Mouse (Mus musculus) neural tube, embryonic 14.5 days (tissue): ENCODE data around the gene Adap1. TPM values are rescaled to one million over a fixed set of nuclear protein-coding genes. Genes with fewer than 3 reads are reported as not detected.

Source experiments
- ATAC-seq: fragments of 200-750 bp; cut with Nextera tagmentation; 2 replicates; pipeline ENCODE4 v1.8.0; 2017; ENCODE audit warnings: low read depth, mild to moderate bottlenecking, moderate TSS enrichment, moderate library complexity
- H3K27ac ChIP-seq: fragments of 300-500 bp; sonication (generic); 2 replicates; pipeline ENCODE4 v1.5.1; 2014; ENCODE audit warnings: low read depth, mild to moderate bottlenecking, control low read depth, low read length, moderate library complexity, mixed read lengths
- H3K27me3 ChIP-seq: fragments of 300-500 bp; sonication (generic); 2 replicates; pipeline ENCODE4 v1.6.1; 2014; ENCODE audit warnings: low read length; ENCODE audit not compliant: control insufficient read depth, insufficient read depth
- H3K36me3 ChIP-seq: fragments of 300-500 bp; sonication (generic); 2 replicates; pipeline ENCODE4 v1.6.1; 2014; ENCODE audit warnings: low read length, mixed read lengths; ENCODE audit not compliant: control insufficient read depth, insufficient read depth
- H3K4me1 ChIP-seq: fragments of 300-500 bp; sonication (generic); 2 replicates; pipeline ENCODE4 v1.6.1; 2014; ENCODE audit warnings: low read length; ENCODE audit not compliant: control insufficient read depth, insufficient read depth
- H3K4me2 ChIP-seq: fragments of 300-500 bp; sonication (generic); 2 replicates; pipeline ENCODE4 v1.6.1; 2014; ENCODE audit warnings: mild to moderate bottlenecking, low read depth, low read length, control low read depth
- H3K4me3 ChIP-seq: fragments of 300-500 bp; sonication (generic); 2 replicates; pipeline ENCODE4 v1.5.1; 2014; ENCODE audit warnings: low read depth, low read length, control low read depth, mixed read lengths
- H3K9ac ChIP-seq: fragments of 300-500 bp; sonication (generic); replicated peaks from 2 replicates; pipeline ENCODE4 v1.6.1; 2014; ENCODE audit warnings: low read depth, mild to moderate bottlenecking, control low read depth, low read length, mixed read lengths
- H3K9me3 ChIP-seq: fragments of 300-500 bp; sonication (generic); 2 replicates; pipeline ENCODE4 v1.6.1; 2016; ENCODE audit warnings: low read length; ENCODE audit not compliant: control insufficient read depth
- whole genome bisulfite sequencing: fragments of 180-500 bp; shearing (Covaris S2); extraction: QIAGEN DNeasy Blood & Tissue Kit; methylation state at CpG from one replicate; pipeline ENCODE4 v1.1.7; 2014; 5-methylcytosine and 5-hydroxymethylcytosine counted together
- polyA plus RNA-seq: library from polyadenylated mRNA; unstranded; fragments of >200 nt; fragmentation: Nextera tagmentation; extraction: Ambion mirVana; gene quantifications from 2 replicates; pipeline ENCODE4 v1.2.1, GENCODE M21; 2014

Gene Adap1
- polyA plus RNA-seq, 1 experiment from 2014 or later = 64.6 TPM

GRCm38 (mm10) chr5:139237436-139237835, 88.0 kb downstream of the Adap1 start:
- peaks cover 75% of the 10 kb centered on the region for H3K36me3 ChIP-seq
- H3K9ac ChIP-seq = no peak overlapping the region
- WGBS = 91% methylated on average over 4 of the region's 4 CpGs
- no peak for ATAC-seq
- no peaks in the 10 kb centered on the region for H3K4me1 ChIP-seq
- no peaks in the 10 kb centered on the region for H3K27me3 ChIP-seq
- H3K27ac ChIP-seq = no peak overlapping the region
- H3K4me3 ChIP-seq = no peak overlapping the region
- H3K9me3 ChIP-seq = no peaks in the 10 kb centered on the region
- no peak overlapping the region for H3K4me2 ChIP-seq

- Histone ChIP-seq H3K4me1 (no peaks in the 10 kb centered on the region), H3K4me2 (no peak overlapping the region), H3K27ac (no peak overlapping the region), H3K9ac (no peak overlapping the region), H3K27me3 (no peaks in the 10 kb centered on the region), H3K36me3 (peaks cover 68% of the 10 kb centered on the region), H3K9me3 (no peaks in the 10 kb centered on the region), H3K4me3 (no peak overlapping the region)
- no peak for ATAC-seq
- 96% methylated on average over 4 of the region's 4 CpGs for WGBS
These were observed 91.0 kb downstream of the Adap1 start for GRCm38 (mm10) chr5:139234423-139234822.

GRCm38 (mm10) chr5:139232083-139232482, 93.3 kb downstream of the Adap1 start:
- ATAC-seq = no peak
- Histone ChIP-seq H3K4me1 (no peaks in the 10 kb centered on the region), H3K27ac (no peak overlapping the region), H3K4me2 (no peak overlapping the region), H3K4me3 (no peak overlapping the region), H3K9ac (no peak overlapping the region), H3K27me3 (no peaks in the 10 kb centered on the region), H3K9me3 (no peaks in the 10 kb centered on the region), H3K36me3 (peaks cover 61% of the 10 kb centered on the region)
- 81% methylated on average over 3 of the region's 3 CpGs for WGBS

GRCm38 (mm10) chr5:139229716-139230115, 95.7 kb downstream of the Adap1 start:
- 96% methylated on average over 3 of the region's 3 CpGs for WGBS
- Histone ChIP-seq H3K4me2 (no peak overlapping the region), H3K4me3 (no peak overlapping the region), H3K36me3 (peaks cover 65% of the 10 kb centered on the region), H3K9me3 (no peaks in the 10 kb centered on the region), H3K27me3 (no peaks in the 10 kb centered on the region), H3K4me1 (no peaks in the 10 kb centered on the region), H3K27ac (no peak overlapping the region), H3K9ac (no peak overlapping the region)
- ATAC-seq = no peak

GRCm38 (mm10) chr5:139228318-139228717, 97.1 kb downstream of the Adap1 start:
- H3K4me2 ChIP-seq = no peak overlapping the region
- H3K9ac ChIP-seq = no peak overlapping the region
- no peak for ATAC-seq
- no peaks in the 10 kb centered on the region for H3K27me3 ChIP-seq
- H3K4me1 ChIP-seq = no peaks in the 10 kb centered on the region
- no peak overlapping the region for H3K27ac ChIP-seq
- peaks cover 68% of the 10 kb centered on the region for H3K36me3 ChIP-seq
- H3K9me3 ChIP-seq = no peaks in the 10 kb centered on the region
- 95% methylated on average over 3 of the region's 3 CpGs for WGBS
- H3K4me3 ChIP-seq = no peak overlapping the region

GRCm38 (mm10) chr5:139227645-139228044, 97.8 kb downstream of the Adap1 start:
- Histone ChIP-seq H3K36me3 (peaks cover 64% of the 10 kb centered on the region), H3K4me3 (no peak overlapping the region), H3K4me2 (no peak overlapping the region), H3K27ac (no peak overlapping the region), H3K27me3 (no peaks in the 10 kb centered on the region), H3K9ac (no peak overlapping the region), H3K4me1 (no peaks in the 10 kb centered on the region), H3K9me3 (no peaks in the 10 kb centered on the region)
- 93% methylated on average over 2 of the region's 2 CpGs for WGBS
- no peak for ATAC-seq

GRCm38 (mm10) chr5:139227236-139227635, 98.2 kb downstream of the Adap1 start:
- H3K9me3 ChIP-seq = no peaks in the 10 kb centered on the region
- 93% methylated on average over 4 of the region's 4 CpGs for WGBS
- H3K36me3 ChIP-seq = peaks cover 64% of the 10 kb centered on the region
- H3K4me1 ChIP-seq = no peaks in the 10 kb centered on the region
- no peak overlapping the region for H3K4me2 ChIP-seq
- H3K9ac ChIP-seq = no peak overlapping the region
- no peak for ATAC-seq
- H3K27ac ChIP-seq = no peak overlapping the region
- H3K27me3 ChIP-seq = no peaks in the 10 kb centered on the region
- H3K4me3 ChIP-seq = no peak overlapping the region

- 96% methylated on average over 10 of the region's 10 CpGs for WGBS
- Histone ChIP-seq H3K27me3 (no peaks in the 10 kb centered on the region), H3K9ac (no peak overlapping the region), H3K9me3 (no peaks in the 10 kb centered on the region), H3K27ac (no peak overlapping the region), H3K4me2 (no peak overlapping the region), H3K36me3 (peaks cover 45% of the 10 kb centered on the region), H3K4me1 (no peaks in the 10 kb centered on the region), H3K4me3 (no peak overlapping the region)
- ATAC-seq = no peak
These were observed 102.1 kb downstream of the Adap1 start for GRCm38 (mm10) chr5:139223331-139223730.
